ENCODE assay signal across 18 mouse cellular contexts in the genomic region with DNA sequence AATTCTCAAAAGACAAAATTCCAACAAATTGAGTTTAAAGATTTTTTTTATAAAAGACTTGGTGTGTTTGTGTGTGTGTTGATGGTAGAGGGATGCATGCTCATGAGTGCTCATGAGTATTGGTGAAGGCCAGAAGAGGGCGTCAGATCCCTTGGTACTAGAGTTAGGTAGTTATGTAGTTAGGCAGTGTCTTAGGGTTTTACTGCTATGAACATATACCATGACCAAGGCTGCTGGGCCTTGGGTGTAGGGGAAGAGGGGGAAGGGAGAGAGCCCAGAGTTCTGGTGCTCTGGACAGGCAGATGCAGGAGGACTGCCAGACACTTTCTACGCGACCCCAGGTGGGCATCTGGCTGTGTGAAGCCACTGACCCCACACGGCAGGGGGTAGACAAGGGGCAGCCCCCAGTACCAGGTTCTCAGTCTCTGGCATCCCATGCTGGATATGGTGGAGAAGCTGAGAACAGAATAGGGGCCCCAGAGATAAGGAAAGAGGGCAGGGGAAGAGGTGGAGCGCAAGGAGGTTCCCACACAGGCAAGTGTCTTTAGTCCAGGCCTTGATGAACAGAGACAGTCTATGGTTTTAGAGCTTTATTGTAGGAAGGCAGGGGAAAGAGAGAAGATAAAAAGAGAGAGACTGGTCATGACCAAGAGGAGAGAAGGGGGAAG. TPM values are rescaled to one million over a fixed set of nuclear protein-coding genes. Genes with fewer than 3 reads are reported as not detected.
DNase-seq lines count a peak whose midpoint lies in the region; ATAC-seq and TF ChIP-seq lines count a peak whose summit lies in the region.
"Had no signal": no experiment of that assay in that cellular context is flagged by ENCODE, and none has a peak within 500 bp of the region (broad histone marks: within the 10 kb centered on the region; RNA-seq: fewer than 3 reads in every experiment).

No protein-coding gene starts in this region.

- peak; percentile 16; the same call in 1 of the 2 replicates for TF ChIP-seq CTCF in hindbrain, postnatal 0 days (IDR thresholded peaks at IDR 0.05; ENCODE audit: low read depth)
- TF ChIP-seq CTCF in CH12.LX (conservative IDR thresholded peaks at IDR 0.05 in 1 of 2, IDR thresholded peaks at IDR 0.05 in 1 of 2; ENCODE audit: low read depth in 2 of 2, low read length in 2 of 2) = peak in 1 of 2 experiments; percentile 42; a peak in 2 of 4 replicates

- TF ChIP-seq EP300 in CH12.LX (IDR thresholded peaks at IDR 0.05; ENCODE audit: low read length) = no peak

- no peak overlapping the region for H3K4me3 ChIP-seq in hindbrain, postnatal 0 days (ENCODE audit: low read length)
- no peak overlapping the region for H3K4me3 ChIP-seq in hindbrain, embryonic 13.5 days
- no peak overlapping the region for H3K4me3 ChIP-seq in CH12.LX (replicated peaks in 1 of 3; ENCODE audit: low read depth in 2 of 3, low read length in 2 of 3, poor library complexity in 1 of 3)
- no peak overlapping the region for H3K4me3 ChIP-seq in intestine, embryonic 14.5 days (ENCODE audit: low read depth, low read length)
- H3K4me3 ChIP-seq: embryonic facial prominence, embryonic 13.5 days; myocyte had no signal

- no peaks in the 10 kb centered on the region for H3K79me2 ChIP-seq in CH12.LX (replicated peaks; ENCODE audit: control insufficient read depth, extremely low read depth, insufficient read depth, poor library complexity, severe bottlenecking)

- H3K9me3 ChIP-seq in hindbrain, postnatal 0 days (ENCODE audit: low read length) = no peaks in the 10 kb centered on the region
- H3K9me3 ChIP-seq in hindbrain, embryonic 13.5 days = no peaks in the 10 kb centered on the region
- no peaks in the 10 kb centered on the region for H3K9me3 ChIP-seq in CH12.LX (replicated peaks; ENCODE audit: low read length)
- H3K9me3 ChIP-seq in intestine, embryonic 14.5 days (ENCODE audit: control insufficient read depth, low read length) = no peaks in the 10 kb centered on the region
- H3K9me3 ChIP-seq: embryonic facial prominence, embryonic 13.5 days; G1E had no signal

- 70% methylated on average over 5 of the region's 5 CpGs for WGBS in hindbrain, postnatal 0 days
- 72% methylated on average over 5 of the region's 5 CpGs for WGBS in hindbrain, embryonic 13.5 days
- 68% methylated on average over 5 of the region's 5 CpGs for WGBS in intestine, embryonic 14.5 days

- H3K4me1 ChIP-seq in hindbrain, postnatal 0 days (ENCODE audit: insufficient read depth, low read length) = no peaks in the 10 kb centered on the region
- no peaks in the 10 kb centered on the region for H3K4me1 ChIP-seq in hindbrain, embryonic 13.5 days (replicated peaks)
- no peaks in the 10 kb centered on the region for H3K4me1 ChIP-seq in CH12.LX (ENCODE audit: control insufficient read depth in 1 of 2, insufficient read depth in 2 of 2)
- H3K4me1 ChIP-seq in intestine, embryonic 14.5 days (replicated peaks; ENCODE audit: control insufficient read depth, insufficient read depth, low read length) = no peaks in the 10 kb centered on the region
- H3K4me1 ChIP-seq: embryonic facial prominence, embryonic 13.5 days had no signal

- no peaks in the 10 kb centered on the region for H3K27me3 ChIP-seq in hindbrain, postnatal 0 days (ENCODE audit: insufficient read depth, low read length)
- no peaks in the 10 kb centered on the region for H3K27me3 ChIP-seq in hindbrain, embryonic 13.5 days
- H3K27me3 ChIP-seq in CH12.LX (replicated peaks) = no peaks in the 10 kb centered on the region
- H3K27me3 ChIP-seq in intestine, embryonic 14.5 days (replicated peaks; ENCODE audit: control insufficient read depth, insufficient read depth, low read length) = no peaks in the 10 kb centered on the region
- H3K27me3 ChIP-seq: embryonic facial prominence, embryonic 13.5 days had no signal

- no peak for TF ChIP-seq POLR2A in CH12.LX (IDR thresholded peaks at IDR 0.05; ENCODE audit: low read depth, low read length)

- in situ Hi-C loops in CH12.LX (cut with MboI; ENCODE audit: low pct_ligation_motif_present, low pct_unique_long_range_greater_than_20kb, low sequenced_read_pairs) = no loop called here

- H3K9ac ChIP-seq in hindbrain, postnatal 0 days (replicated peaks; ENCODE audit: low read length) = no peak overlapping the region
- no peak overlapping the region for H3K9ac ChIP-seq in hindbrain, embryonic 13.5 days
- H3K9ac ChIP-seq in CH12.LX (ENCODE audit: insufficient read depth, low read depth) = no peak overlapping the region
- H3K9ac ChIP-seq in intestine, embryonic 14.5 days (ENCODE audit: low read length) = no peak overlapping the region
- H3K9ac ChIP-seq: embryonic facial prominence, embryonic 13.5 days had no signal

- dilution Hi-C loops in CH12.LX (cut with MboI; ENCODE audit: extremely low pct_ligation_motif_present, extremely low pct_unique_long_range_greater_than_20kb, low sequenced_read_pairs) = no loop called here

- H3K27ac ChIP-seq in hindbrain, postnatal 0 days = no peak overlapping the region
- H3K27ac ChIP-seq in hindbrain, embryonic 13.5 days = no peak overlapping the region
- no peak overlapping the region for H3K27ac ChIP-seq in CH12.LX (ENCODE audit: insufficient read depth, low read depth)
- no peak overlapping the region for H3K27ac ChIP-seq in intestine, embryonic 14.5 days (ENCODE audit: low read depth)
- H3K27ac ChIP-seq: embryonic facial prominence, embryonic 13.5 days had no signal

- H3K36me3 ChIP-seq in hindbrain, postnatal 0 days (ENCODE audit: insufficient read depth, low read length) = no peaks in the 10 kb centered on the region
- H3K36me3 ChIP-seq in hindbrain, embryonic 13.5 days = no peaks in the 10 kb centered on the region
- no peaks in the 10 kb centered on the region for H3K36me3 ChIP-seq in CH12.LX (replicated peaks in 1 of 2; ENCODE audit: control insufficient read depth in 1 of 2, insufficient read depth in 1 of 2, low read length in 1 of 2)
- H3K36me3 ChIP-seq in intestine, embryonic 14.5 days (ENCODE audit: control insufficient read depth, insufficient read depth, low read length) = no peaks in the 10 kb centered on the region
- H3K36me3 ChIP-seq: embryonic facial prominence, embryonic 13.5 days; G1E had no signal

- no peak for DNase-seq in hindbrain, postnatal 0 days (ENCODE audit: low spot score)
- DNase-seq in CH12.LX (ENCODE audit: extremely low read depth) (no peak), MN1 (ENCODE audit: low spot score) (no peak)
- peak; percentile 46 for DNase-seq in intestine, embryonic 14.5 days (ENCODE audit: low spot score)
- no peak for DNase-seq in gastrocnemius, postnatal 25 days
- DNase-seq: adrenal gland, postnatal 10 days; kidney, adult 2 months; kidney, postnatal 25 days; left cerebral cortex, postnatal 4 days; right cerebral cortex, adult 18-20 months; thymus, postnatal 4 days had no signal

- no peak for ATAC-seq in hindbrain, postnatal 0 days
- ATAC-seq in hindbrain, embryonic 13.5 days (ENCODE audit: low FRiP score) = no peak
- ATAC-seq in intestine, embryonic 14.5 days (replicated peaks; ENCODE audit: low FRiP score, low TSS enrichment, low read depth) = no peak
- peak; percentile 75 for ATAC-seq in megakaryocyte progenitor cell, adult 5-6 weeks (replicated peaks; ENCODE audit: poor library complexity)

- TF ChIP-seq RAD21 in CH12.LX (IDR thresholded peaks at IDR 0.05; ENCODE audit: low read depth, low read length) = peak; percentile 19

- no peak overlapping the region for H3K4me2 ChIP-seq in hindbrain, postnatal 0 days (ENCODE audit: low read depth, low read length)
- H3K4me2 ChIP-seq in hindbrain, embryonic 13.5 days = no peak overlapping the region
- H3K4me2 ChIP-seq in CH12.LX (ENCODE audit: insufficient read depth, low read depth, poor library complexity, severe bottlenecking) = no peak overlapping the region
- H3K4me2 ChIP-seq in intestine, embryonic 14.5 days (ENCODE audit: low read length) = no peak overlapping the region
- H3K4me2 ChIP-seq: embryonic facial prominence, embryonic 13.5 days had no signal

TF ChIP-seq in CH12.LX, 34 proteins besides CTCF, POLR2A, EP300 and RAD21 (continues in another document):
- no peak for TF ChIP-seq ZMIZ1 (IDR thresholded peaks at IDR 0.05; ENCODE audit: low read depth, low read length)

RNA-seq across cellular contexts. Expression of a gene that starts 12.5 kb away (rescaled TPM):
- total RNA-seq in hindbrain, postnatal 0 days (2014; rRNA removed) = 23.1 and 39.9 TPM in 2 replicates
- 17.4 and 18.1 TPM in 2 replicates for polyA plus RNA-seq in hindbrain, postnatal 0 days (2015; fragmentation: Nextera tagmentation; extraction: Ambion mirVana)
- 27.0 and 29.6 TPM in 2 replicates for polyA plus RNA-seq in hindbrain, embryonic 13.5 days (2015; fragmentation: Nextera tagmentation; extraction: Ambion mirVana)
- 186 and 235 TPM in 2 replicates for total RNA-seq in CH12.LX (2012; rRNA removed)
- total RNA-seq in CH12.LX (2014; rRNA removed) = 330 and 335 TPM in 2 replicates
- polyA plus RNA-seq in CH12.LX (2012; ENCODE audit: insufficient read length, low read depth) = 317 and 372 TPM in 2 replicates
- polyA plus RNA-seq in intestine, embryonic 14.5 days (2014; fragmentation: Nextera tagmentation; extraction: Ambion mirVana) = 158 and 177 TPM in 2 replicates
- 640 and 673 TPM in 2 replicates for total RNA-seq in megakaryocyte progenitor cell, adult 5-6 weeks (2015)
- 300 and 306 TPM in 2 replicates for total RNA-seq in megakaryocyte progenitor cell, adult 5-6 weeks (2017)
- 1 to 10 TPM; 2.3 to 3.0 TPM for total RNA-seq in gastrocnemius, postnatal 25 days (2021)

RNA-seq across cellular contexts. Expression of a gene that starts 42.2 kb away (rescaled TPM):
- total RNA-seq in hindbrain, postnatal 0 days (2014; rRNA removed) = not detected in 2 replicates
- polyA plus RNA-seq in hindbrain, postnatal 0 days (2015; fragmentation: Nextera tagmentation; extraction: Ambion mirVana) = 0.19 TPM in 1 of 2 replicates, not detected in the other
- not detected in 2 replicates for polyA plus RNA-seq in hindbrain, embryonic 13.5 days (2015; fragmentation: Nextera tagmentation; extraction: Ambion mirVana)
- total RNA-seq in CH12.LX (2012; rRNA removed) (0.25 TPM in 1 of 2 replicates, not detected in the other), CH12.LX (2014; rRNA removed) (0.74 and 1.3 TPM in 2 replicates)
- 0.44 and 0.63 TPM in 2 replicates for polyA plus RNA-seq in CH12.LX (2012; ENCODE audit: insufficient read length, low read depth)
- 0.22 TPM in 1 of 2 replicates, not detected in the other for polyA plus RNA-seq in intestine, embryonic 14.5 days (2014; fragmentation: Nextera tagmentation; extraction: Ambion mirVana)
- 0.30 TPM in 1 of 2 replicates, not detected in the other for total RNA-seq in megakaryocyte progenitor cell, adult 5-6 weeks (2015)
- total RNA-seq in megakaryocyte progenitor cell, adult 5-6 weeks (2017) = 0.50 TPM in 1 of 2 replicates, not detected in the other
- total RNA-seq in gastrocnemius, postnatal 25 days (2021) = not detected
- total RNA-seq: adrenal gland, postnatal 10 days; left cerebral cortex, postnatal 4 days had no signal
- polyA plus RNA-seq: embryonic facial prominence, embryonic 13.5 days; G1E; gonadal fat pad, adult 2 months; hindbrain, embryonic 11.5 days; myocyte had no signal

RNA-seq across cellular contexts. Expression of a gene that starts 57.8 kb away (rescaled TPM):
- total RNA-seq in hindbrain, postnatal 0 days (2014; rRNA removed) = 187 and 212 TPM in 2 replicates
- polyA plus RNA-seq in hindbrain, postnatal 0 days (2015; fragmentation: Nextera tagmentation; extraction: Ambion mirVana) = 47.8 and 51.6 TPM in 2 replicates
- 22.5 and 26.2 TPM in 2 replicates for polyA plus RNA-seq in hindbrain, embryonic 13.5 days (2015; fragmentation: Nextera tagmentation; extraction: Ambion mirVana)
- total RNA-seq in CH12.LX (2012; rRNA removed) (0.29 and 0.38 TPM in 2 replicates), CH12.LX (2014; rRNA removed) (1.1 TPM in 2 replicates)
- polyA plus RNA-seq in CH12.LX (2012; ENCODE audit: insufficient read length, low read depth) = 1.3 and 1.4 TPM in 2 replicates
- polyA plus RNA-seq in intestine, embryonic 14.5 days (2014; fragmentation: Nextera tagmentation; extraction: Ambion mirVana) = 10.0 and 10.1 TPM in 2 replicates
- total RNA-seq in megakaryocyte progenitor cell, adult 5-6 weeks (2015) = 1.6 and 3.9 TPM in 2 replicates
- 2.4 and 3.5 TPM in 2 replicates for total RNA-seq in megakaryocyte progenitor cell, adult 5-6 weeks (2017)
- 1 to 10 TPM; 1.2 to 1.3 TPM for total RNA-seq in gastrocnemius, postnatal 25 days (2021)

Comparison
In these comparisons a context has a peak if more than half of its experiments do, and no peak if none do; other contexts are left out.
1. RNA of a gene that starts 57.8 kb away (total RNA-seq): 187 to 212 TPM in hindbrain, postnatal 0 days; 1.6 to 3.9 TPM in megakaryocyte progenitor cell, adult 5-6 weeks, 1.2 to 1.3 TPM in gastrocnemius, postnatal 25 days and 0.29 to 1.1 TPM in CH12.LX; every median in the first group is over 10 times any median in the second.